Mouse (Mus musculus) midbrain, embryonic 12.5 days (tissue): ENCODE data around the gene Susd3. TPM values are rescaled to one million over a fixed set of nuclear protein-coding genes. Genes with fewer than 3 reads are reported as not detected.

Source experiments
- ATAC-seq: fragments of 200-750 bp; cut with Nextera tagmentation; 2 replicates; pipeline ENCODE4 v1.8.0; 2017; ENCODE audit warnings: low read depth, moderate TSS enrichment, moderate library complexity; ENCODE audit not compliant: low FRiP score
- H3K27ac ChIP-seq: fragments of 300-500 bp; sonication (generic); replicated peaks from 2 replicates; pipeline ENCODE4 v1.5.1; 2016; ENCODE audit warnings: mild to moderate bottlenecking
- H3K27me3 ChIP-seq: fragments of 300-500 bp; sonication (generic); 2 replicates; pipeline ENCODE4 v1.6.1; 2016; ENCODE audit warnings: mild to moderate bottlenecking
- H3K36me3 ChIP-seq: fragments of 300-500 bp; sonication (generic); 2 replicates; pipeline ENCODE4 v1.6.1; 2016
- H3K4me1 ChIP-seq: fragments of 300-500 bp; sonication (generic); 2 replicates; pipeline ENCODE4 v1.6.1; 2016
- H3K4me2 ChIP-seq: fragments of 300-500 bp; sonication (generic); replicated peaks from 2 replicates; pipeline ENCODE4 v1.6.1; 2016; ENCODE audit warnings: mild to moderate bottlenecking, moderate library complexity
- H3K4me3 ChIP-seq: fragments of 300-500 bp; sonication (generic); 2 replicates; pipeline ENCODE4 v1.5.1; 2016; ENCODE audit warnings: mild to moderate bottlenecking
- H3K9ac ChIP-seq: fragments of 300-500 bp; sonication (generic); replicated peaks from 2 replicates; pipeline ENCODE4 v1.6.1; 2016; ENCODE audit warnings: mild to moderate bottlenecking, moderate library complexity
- H3K9me3 ChIP-seq: fragments of 300-500 bp; sonication (generic); 2 replicates; pipeline ENCODE4 v1.6.1; 2016; ENCODE audit warnings: mild to moderate bottlenecking
- WGBS: fragments of 180-500 bp; shearing (Covaris S2); methylation state at CpG from one replicate; pipeline ENCODE4 v1.1.7; 2016; 5-methylcytosine and 5-hydroxymethylcytosine counted together
- polyA plus RNA-seq: library from polyadenylated mRNA; unstranded; fragments of >200 nt; fragmentation: Nextera tagmentation; extraction: Ambion mirVana; gene quantifications from 2 replicates; pipeline ENCODE4 v1.2.1, GENCODE M21; 2016

Gene Susd3
- polyA plus RNA-seq, 1 experiment from 2014 or later = 0.70 TPM

- 92% methylated on average over 7 of the region's 7 CpGs for WGBS
- Histone ChIP-seq H3K4me3 (no peak overlapping the region), H3K9me3 (no peaks in the 10 kb centered on the region), H3K36me3 (no peaks in the 10 kb centered on the region), H3K27me3 (peaks cover 8% of the 10 kb centered on the region), H3K27ac (no peak overlapping the region), H3K4me1 (peaks cover 5% of the 10 kb centered on the region; the same call in 1 of the 2 replicates), H3K4me2 (no peak overlapping the region), H3K9ac (no peak overlapping the region)
- ATAC-seq = no peak
Observed at GRCm38 (mm10) chr13:49202556-49202955, 46.0 kb downstream of the Susd3 start.

GRCm38 (mm10) chr13:49200688-49201087, 47.8 kb downstream of the Susd3 start:
- Histone ChIP-seq H3K9ac (no peak overlapping the region), H3K27ac (no peak overlapping the region), H3K4me2 (no peak overlapping the region), H3K9me3 (no peaks in the 10 kb centered on the region), H3K4me3 (no peak overlapping the region), H3K4me1 (peaks cover 5% of the 10 kb centered on the region; the same call in 1 of the 2 replicates), H3K27me3 (no peaks in the 10 kb centered on the region), H3K36me3 (no peaks in the 10 kb centered on the region)
- 89% methylated on average over 13 of the region's 13 CpGs for WGBS
- no peak for ATAC-seq

- no peaks in the 10 kb centered on the region for H3K36me3 ChIP-seq
- WGBS = 87% methylated on average over 7 of the region's 7 CpGs
- no peaks in the 10 kb centered on the region for H3K9me3 ChIP-seq
- H3K27ac ChIP-seq = no peak overlapping the region
- H3K4me2 ChIP-seq = no peak overlapping the region
- H3K4me1 ChIP-seq = no peaks in the 10 kb centered on the region
- no peak overlapping the region for H3K4me3 ChIP-seq
- H3K27me3 ChIP-seq = no peaks in the 10 kb centered on the region
- no peak for ATAC-seq
- H3K9ac ChIP-seq = no peak overlapping the region
Observed at GRCm38 (mm10) chr13:49199891-49200290, 48.6 kb downstream of the Susd3 start.

- no peak overlapping the region for H3K9ac ChIP-seq
- H3K4me1 ChIP-seq = no peaks in the 10 kb centered on the region
- no peaks in the 10 kb centered on the region for H3K27me3 ChIP-seq
- H3K9me3 ChIP-seq = no peaks in the 10 kb centered on the region
- H3K4me3 ChIP-seq = no peak overlapping the region
- no peak overlapping the region for H3K27ac ChIP-seq
- H3K36me3 ChIP-seq = no peaks in the 10 kb centered on the region
- no peak overlapping the region for H3K4me2 ChIP-seq
- no peak for ATAC-seq
- 91% methylated on average over 9 of the region's 9 CpGs for whole genome bisulfite sequencing
Observed at GRCm38 (mm10) chr13:49198734-49199133, 49.8 kb downstream of the Susd3 start.

- Histone ChIP-seq H3K9ac (no peak overlapping the region), H3K27ac (no peak overlapping the region), H3K4me2 (no peak overlapping the region), H3K27me3 (no peaks in the 10 kb centered on the region), H3K4me3 (no peak overlapping the region), H3K4me1 (peaks cover 2% of the 10 kb centered on the region; the same call in 1 of the 2 replicates), H3K9me3 (no peaks in the 10 kb centered on the region), H3K36me3 (no peaks in the 10 kb centered on the region)
- WGBS = 81% methylated on average over 6 of the region's 6 CpGs
- ATAC-seq = no peak
Observed at GRCm38 (mm10) chr13:49196766-49197165, 51.7 kb downstream of the Susd3 start.

- Histone ChIP-seq H3K36me3 (no peaks in the 10 kb centered on the region), H3K4me2 (no peak overlapping the region), H3K9me3 (no peaks in the 10 kb centered on the region), H3K9ac (no peak overlapping the region), H3K27me3 (no peaks in the 10 kb centered on the region), H3K4me1 (peaks cover 7% of the 10 kb centered on the region), H3K27ac (no peak overlapping the region), H3K4me3 (no peak overlapping the region)
- WGBS = 86% methylated on average over 5 of the region's 5 CpGs
- no peak for ATAC-seq
Observed at GRCm38 (mm10) chr13:49196211-49196610, 52.3 kb downstream of the Susd3 start.

GRCm38 (mm10) chr13:49195651-49196050, 52.9 kb downstream of the Susd3 start:
- no peak overlapping the region for H3K27ac ChIP-seq
- H3K27me3 ChIP-seq = no peaks in the 10 kb centered on the region
- H3K9me3 ChIP-seq = no peaks in the 10 kb centered on the region
- H3K4me3 ChIP-seq = no peak overlapping the region
- H3K9ac ChIP-seq = no peak overlapping the region
- 94% methylated on average over 7 of the region's 7 CpGs for WGBS
- H3K4me1 ChIP-seq = peaks cover 10% of the 10 kb centered on the region
- no peak overlapping the region for H3K4me2 ChIP-seq
- no peaks in the 10 kb centered on the region for H3K36me3 ChIP-seq
- no peak for ATAC-seq

- no peaks in the 10 kb centered on the region for H3K36me3 ChIP-seq
- 95% methylated on average over 13 of the region's 13 CpGs for WGBS
- H3K4me2 ChIP-seq = no peak overlapping the region
- peaks cover 10% of the 10 kb centered on the region for H3K4me1 ChIP-seq
- H3K27ac ChIP-seq = no peak overlapping the region
- no peaks in the 10 kb centered on the region for H3K27me3 ChIP-seq
- no peak overlapping the region for H3K4me3 ChIP-seq
- ATAC-seq = no peak
- no peak overlapping the region for H3K9ac ChIP-seq
- H3K9me3 ChIP-seq = no peaks in the 10 kb centered on the region
Observed at GRCm38 (mm10) chr13:49194811-49195210, 53.7 kb downstream of the Susd3 start.

GRCm38 (mm10) chr13:49193650-49194049, 54.9 kb downstream of the Susd3 start:
- Histone ChIP-seq H3K27me3 (peaks cover 9% of the 10 kb centered on the region; the same call in 1 of the 2 replicates), H3K4me2 (no peak overlapping the region), H3K4me1 (peaks cover 14% of the 10 kb centered on the region), H3K9ac (no peak overlapping the region), H3K27ac (no peak overlapping the region), H3K36me3 (no peaks in the 10 kb centered on the region), H3K9me3 (no peaks in the 10 kb centered on the region), H3K4me3 (no peak overlapping the region)
- WGBS = 93% methylated on average over 17 of the region's 17 CpGs
- ATAC-seq = no peak

- Histone ChIP-seq H3K27ac (no peak overlapping the region), H3K9me3 (no peaks in the 10 kb centered on the region), H3K36me3 (no peaks in the 10 kb centered on the region), H3K27me3 (peaks cover 21% of the 10 kb centered on the region; the same call in 1 of the 2 replicates), H3K4me2 (no peak overlapping the region), H3K4me3 (no peak overlapping the region), H3K9ac (no peak overlapping the region), H3K4me1 (peaks cover 24% of the 10 kb centered on the region)
- 77% methylated on average over 16 of the region's 16 CpGs for WGBS
- no peak for ATAC-seq
Observed at GRCm38 (mm10) chr13:49192156-49192855, 56.2 kb downstream of the Susd3 start.

GRCm38 (mm10) chr13:49191673-49192035, 56.9 kb downstream of the Susd3 start:
- Histone ChIP-seq H3K4me1 (peaks cover 28% of the 10 kb centered on the region), H3K9ac (no peak overlapping the region), H3K27ac (no peak overlapping the region), H3K4me2 (no peak overlapping the region), H3K9me3 (no peaks in the 10 kb centered on the region), H3K4me3 (no peak overlapping the region), H3K36me3 (no peaks in the 10 kb centered on the region), H3K27me3 (peaks cover 24% of the 10 kb centered on the region)
- 64% methylated on average over 5 of the region's 5 CpGs for WGBS
- no peak for ATAC-seq

GRCm38 (mm10) chr13:49190876-49191672, 57.4 kb downstream of the Susd3 start:
- Histone ChIP-seq H3K27ac (no peak overlapping the region), H3K4me3 (no peak overlapping the region), H3K27me3 (peaks cover 29% of the 10 kb centered on the region), H3K36me3 (no peaks in the 10 kb centered on the region), H3K9me3 (no peaks in the 10 kb centered on the region), H3K9ac (no peak overlapping the region), H3K4me1 (peaks cover 29% of the 10 kb centered on the region), H3K4me2 (no peak overlapping the region)
- no peak for ATAC-seq
- WGBS = 79% methylated on average over 7 of the region's 7 CpGs
